In genomic region chr3:97948518-97948917, GRCm38 (mm10) we compare ENCODE assay signal across 21 mouse cellular contexts. TPM values are rescaled to one million over a fixed set of nuclear protein-coding genes. Genes with fewer than 3 reads are reported as not detected.
A peak's percentile ranks its signal among the peaks of the same experiment; 100 is the strongest.
DNase-seq lines count a peak whose midpoint lies in the region; ATAC-seq and TF ChIP-seq lines count a peak whose summit lies in the region.
"Had no signal": no experiment of that assay in that cellular context is flagged by ENCODE, and none has a peak within 500 bp of the region (broad histone marks: within the 10 kb centered on the region; RNA-seq: fewer than 3 reads in every experiment).

No protein-coding gene starts in this region.

- H3K4me1 ChIP-seq in hindbrain, postnatal 0 days (ENCODE audit: insufficient read depth, low read length) = 0 out of 2 replicates have a peak, but pooled peaks cover 5% of the 10 kb centered on the region
- H3K4me1 ChIP-seq: hindbrain, embryonic 13.5 days had no signal

- no peak overlapping the region for H3K27ac ChIP-seq in hindbrain, postnatal 0 days
- H3K27ac ChIP-seq: heart, embryonic 10.5 days; hindbrain, embryonic 13.5 days had no signal

- ATAC-seq in activated CD4-positive, CD25-positive, alpha-beta regulatory T cell, adult 4 months = peak; percentile 94
- no peak for ATAC-seq in hindbrain, postnatal 0 days
- ATAC-seq: forebrain, embryonic 16.5 days; intestine, postnatal 0 days had no signal

- H3K27me3 ChIP-seq in splenic B cell, adult 2 months (ENCODE audit: control insufficient read depth, insufficient read depth, low read length, poor library complexity, severe bottlenecking) = no peaks in the 10 kb centered on the region
- H3K27me3 ChIP-seq in hindbrain, postnatal 0 days (ENCODE audit: insufficient read depth, low read length) = no peaks in the 10 kb centered on the region
- H3K27me3 ChIP-seq: embryonic facial prominence, embryonic 15.5 days had no signal

- H3K4me3 ChIP-seq in hindbrain, postnatal 0 days (ENCODE audit: low read length) = no peak overlapping the region
- H3K4me3 ChIP-seq: embryonic facial prominence, embryonic 15.5 days; erythroblast, embryonic 14.5 days; heart, embryonic 10.5 days; hindbrain, embryonic 13.5 days had no signal

- TF ChIP-seq CTCF in hindbrain, postnatal 0 days (IDR thresholded peaks at IDR 0.05; ENCODE audit: low read depth) = no peak

- WGBS in hindbrain, postnatal 0 days = 85% methylated on average over 2 of the region's 2 CpGs

- H3K36me3 ChIP-seq in splenic B cell, adult 2 months (ENCODE audit: control insufficient read depth, insufficient read depth, low read length, poor library complexity, severe bottlenecking) = no peaks in the 10 kb centered on the region
- no peaks in the 10 kb centered on the region for H3K36me3 ChIP-seq in hindbrain, postnatal 0 days (ENCODE audit: insufficient read depth, low read length)
- H3K36me3 ChIP-seq: embryonic facial prominence, embryonic 15.5 days; G1E; heart, embryonic 10.5 days; hindbrain, embryonic 13.5 days had no signal

- no peaks in the 10 kb centered on the region for H3K9me3 ChIP-seq in hindbrain, postnatal 0 days (ENCODE audit: low read length)
- H3K9me3 ChIP-seq: embryonic facial prominence, embryonic 15.5 days; G1E; heart, embryonic 10.5 days; hindbrain, embryonic 13.5 days had no signal

- no peak overlapping the region for H3K9ac ChIP-seq in hindbrain, postnatal 0 days (replicated peaks; ENCODE audit: low read length)
- H3K9ac ChIP-seq: embryonic facial prominence, embryonic 15.5 days; hindbrain, embryonic 13.5 days had no signal

- peak; percentile 64 for DNase-seq in A20 (ENCODE audit: low read depth, low spot score)
- peak; percentile 36 for DNase-seq in CD4-positive helper T cell, adult 2 months (ENCODE audit: low read depth, low spot score)
- DNase-seq in splenic B cell, adult 2 months (ENCODE audit: low read depth, low spot score) = peak; percentile 50
- DNase-seq in hindbrain, postnatal 0 days (ENCODE audit: low spot score) = no peak
- no peak for DNase-seq in cerebellum, adult 11 months
- DNase-seq: adrenal gland, postnatal 14 days; B cell, adult 2 months; cerebellum, adult 18-20 months; cerebellum, adult 9-11 months; cerebellum, postnatal 36 days; gastrocnemius, postnatal 10 days; heart, adult 18-20 months; heart, postnatal 10 days had no signal

- H3K4me2 ChIP-seq in hindbrain, postnatal 0 days (ENCODE audit: low read depth, low read length) = no peak overlapping the region
- H3K4me2 ChIP-seq: embryonic facial prominence, embryonic 15.5 days; hindbrain, embryonic 13.5 days had no signal

RNA-seq across cellular contexts. Expression of gene Sec22b, which starts 47.5 kb away (rescaled TPM):
- polyA plus RNA-seq in activated CD4-positive, CD25-positive, alpha-beta regulatory T cell, adult 4 months (2017; shearing (Covaris generic)) = 10 to 100 TPM; 73.7 to 77.3 TPM
- 50.9 and 54.6 TPM in 2 replicates for total RNA-seq in hindbrain, postnatal 0 days (2014; rRNA removed)
- 94.7 and 95.1 TPM in 2 replicates for polyA plus RNA-seq in hindbrain, postnatal 0 days (2015; fragmentation: Nextera tagmentation; extraction: Ambion mirVana)

Comparison
In these comparisons a context has a peak if more than half of its experiments do, and no peak if none do; other contexts are left out.
1. DNase-seq: peak in A20 (single experiment), CD4-positive helper T cell, adult 2 months (single experiment) and splenic B cell, adult 2 months (single experiment); none in hindbrain, postnatal 0 days (single experiment) and cerebellum, adult 11 months (single experiment).